Mouse (Mus musculus) lung, postnatal 4 days (tissue): Measurements from ENCODE around the gene Gtf3c5.

Experiments
- DNase-seq, 2 experiments: peaks; one replicate each; pipeline ENCODE4 v3.0.0; 2021

The Gtf3c5 gene

DNA sequence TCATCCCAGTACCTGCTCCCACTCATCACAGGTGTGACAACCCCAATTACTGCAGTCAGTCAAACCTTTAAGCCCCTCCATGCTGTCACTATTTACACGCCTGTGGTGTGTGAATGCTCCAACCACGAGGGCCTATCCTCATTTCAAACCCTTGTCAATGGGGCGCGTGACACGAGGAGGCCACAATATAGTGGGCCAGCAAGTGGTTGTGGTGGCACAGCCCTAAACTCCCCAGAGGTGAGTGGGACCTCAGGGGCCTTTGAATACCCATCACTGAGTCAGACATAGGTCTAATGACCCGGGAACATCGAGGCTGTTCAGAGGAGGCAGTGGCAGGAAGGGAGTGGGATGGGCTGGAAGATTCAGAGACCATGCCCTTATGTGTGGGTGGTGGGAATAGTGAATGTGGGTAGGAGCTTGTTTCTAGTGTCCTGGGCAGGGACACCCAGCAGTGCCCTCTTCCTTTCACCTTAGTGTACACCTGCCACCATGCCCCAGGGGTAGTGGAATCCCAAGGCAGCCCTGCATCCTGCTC is 49.6 kb downstream of the Gtf3c5 start:
- no peak for DNase-seq

DNA sequence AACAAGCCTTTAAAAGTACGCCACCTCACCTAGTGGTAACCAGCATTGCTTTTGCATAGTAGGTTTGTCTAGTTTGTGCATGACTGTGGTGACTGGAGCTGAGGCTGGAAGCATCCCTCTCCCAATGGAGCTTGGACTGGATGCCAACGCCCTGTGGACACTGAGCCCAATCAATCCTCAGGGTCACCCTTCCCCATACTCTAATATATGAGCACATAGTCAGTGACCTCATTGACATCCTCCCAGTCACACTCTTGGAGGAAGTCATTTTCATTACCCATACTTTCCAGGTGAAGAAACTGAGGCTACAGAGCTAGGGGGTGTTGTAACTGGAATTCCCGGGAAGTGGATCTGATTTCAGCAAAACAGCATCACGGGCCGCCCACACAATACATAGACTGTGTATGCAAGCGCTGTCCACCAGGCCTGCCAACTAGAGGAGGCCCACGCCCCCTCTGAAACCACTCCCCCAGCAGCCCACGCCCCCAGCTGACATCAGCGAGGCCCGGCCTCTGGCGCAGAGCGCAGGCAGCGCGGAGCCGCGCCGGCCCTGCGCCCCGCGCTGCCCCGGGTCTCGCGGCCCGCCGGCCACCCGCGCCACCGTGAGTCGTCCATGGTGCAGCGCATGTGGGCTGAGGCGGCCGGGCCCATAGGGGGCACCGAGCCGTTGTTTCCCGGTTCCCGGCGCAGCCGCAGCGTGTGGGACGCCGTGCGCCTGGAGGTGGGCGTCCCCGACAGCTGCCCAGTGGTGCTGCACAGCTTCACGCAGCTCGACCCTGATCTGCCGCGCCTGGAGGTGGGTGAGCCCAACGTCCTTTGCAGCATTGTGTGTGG is 50.4 kb downstream of the Gtf3c5 start:
- DNase-seq: peak; percentile 93 to 94

DNA sequence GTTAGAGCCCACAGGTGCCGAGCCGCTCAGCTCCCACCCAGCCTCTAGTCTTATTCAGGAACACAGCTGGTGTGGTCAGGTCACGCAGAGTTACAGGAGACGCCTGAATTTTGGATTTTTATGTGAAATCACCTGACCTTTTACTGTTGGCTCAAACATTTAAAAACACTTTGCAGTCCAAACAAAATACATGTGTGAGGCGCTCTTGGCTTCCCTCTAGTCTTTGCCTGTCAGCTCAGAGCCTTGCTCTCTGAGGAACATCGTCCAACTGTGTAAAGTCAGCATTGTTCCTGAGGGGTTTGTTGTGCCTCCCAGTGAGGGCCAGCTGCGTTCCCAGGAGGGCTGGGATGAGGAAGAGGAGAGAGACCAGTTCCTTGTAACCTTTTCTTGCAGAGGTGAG is 53.2 kb downstream of the Gtf3c5 start:
- no peak for DNase-seq

DNA sequence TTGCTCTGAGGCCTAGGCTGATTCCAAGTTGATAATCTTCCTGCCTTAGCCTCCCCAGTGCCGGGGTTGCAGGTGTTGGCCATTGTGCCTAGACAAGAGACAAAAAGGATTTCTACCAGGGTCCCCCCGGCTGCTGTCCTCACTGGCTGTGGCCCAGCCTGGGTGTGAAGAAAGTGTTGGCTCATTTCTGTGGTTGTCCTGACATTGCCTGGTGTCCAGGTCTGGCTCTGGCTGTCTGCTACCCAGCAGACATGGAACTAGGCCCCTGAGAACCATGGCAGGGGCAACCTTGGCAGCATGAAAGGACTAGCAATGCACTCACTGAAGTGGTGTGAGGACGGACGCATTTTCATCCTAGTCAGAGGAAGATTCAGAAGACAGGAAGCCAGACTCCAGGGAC is 53.7 kb downstream of the Gtf3c5 start:
- DNase-seq: no peak

DNA sequence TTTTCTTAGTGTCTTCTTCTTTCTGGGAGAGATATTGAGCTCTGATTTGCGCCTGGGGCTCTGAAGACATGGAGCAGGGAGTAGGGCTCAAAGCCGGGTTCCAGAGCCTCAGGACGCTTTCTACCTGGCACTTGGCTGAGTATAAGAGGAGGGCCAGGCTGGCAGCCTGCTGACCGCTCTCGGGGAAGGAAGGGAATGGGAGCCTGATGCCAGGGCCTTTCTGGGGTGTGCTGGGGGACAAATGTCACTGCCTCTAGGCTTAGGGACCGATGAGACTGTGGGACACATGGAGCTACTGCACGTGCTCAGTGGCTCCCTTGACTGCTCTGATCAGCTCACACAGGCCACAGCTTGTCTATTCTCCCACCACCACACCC is 55.2 kb downstream of the Gtf3c5 start:
- DNase-seq: no peak

DNA sequence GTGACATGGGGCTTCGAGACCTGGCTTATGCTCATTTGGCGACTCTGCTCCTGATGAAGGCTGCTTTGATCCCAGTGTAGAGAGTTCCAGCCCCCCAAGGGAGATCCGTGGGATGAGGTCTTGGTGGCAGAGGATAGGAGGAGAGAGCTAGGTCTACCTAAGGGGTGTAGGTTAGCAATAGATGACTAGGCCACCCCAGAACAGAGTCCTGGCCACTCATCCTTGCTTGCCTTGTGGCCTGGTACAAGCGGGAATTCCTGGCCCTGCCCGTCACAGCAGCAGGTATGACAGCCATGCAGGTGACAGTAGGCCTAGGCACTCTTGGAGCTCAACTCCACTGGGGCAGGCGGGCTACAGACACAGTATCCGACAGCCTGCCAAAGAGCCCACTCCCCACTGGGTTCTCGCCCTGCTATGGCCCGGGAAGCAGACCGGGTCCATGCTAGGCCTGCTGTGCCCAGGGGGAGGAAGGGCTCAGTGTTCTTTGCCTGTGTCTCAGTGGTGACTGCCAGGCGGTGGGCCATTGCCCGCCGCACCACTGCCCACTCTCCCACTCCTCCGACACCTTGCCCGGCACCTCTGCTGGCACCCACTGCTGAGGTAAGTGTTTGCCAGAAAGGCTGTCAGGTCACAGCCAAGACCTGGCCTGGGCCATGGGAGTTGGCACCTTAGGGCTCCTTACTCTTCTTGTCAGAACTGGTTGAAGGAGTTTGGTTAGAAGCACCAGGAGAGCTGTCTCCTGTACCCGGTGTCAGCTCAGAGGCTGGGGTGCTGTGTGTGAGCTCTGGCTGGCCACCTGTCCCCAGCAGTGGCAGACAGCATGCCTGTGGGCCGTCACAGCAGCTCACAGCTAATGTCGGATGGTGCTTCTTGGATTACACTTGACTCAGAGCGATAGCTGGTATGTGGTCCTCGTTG is 55.9 kb downstream of the Gtf3c5 start:
- no peak for DNase-seq

DNA sequence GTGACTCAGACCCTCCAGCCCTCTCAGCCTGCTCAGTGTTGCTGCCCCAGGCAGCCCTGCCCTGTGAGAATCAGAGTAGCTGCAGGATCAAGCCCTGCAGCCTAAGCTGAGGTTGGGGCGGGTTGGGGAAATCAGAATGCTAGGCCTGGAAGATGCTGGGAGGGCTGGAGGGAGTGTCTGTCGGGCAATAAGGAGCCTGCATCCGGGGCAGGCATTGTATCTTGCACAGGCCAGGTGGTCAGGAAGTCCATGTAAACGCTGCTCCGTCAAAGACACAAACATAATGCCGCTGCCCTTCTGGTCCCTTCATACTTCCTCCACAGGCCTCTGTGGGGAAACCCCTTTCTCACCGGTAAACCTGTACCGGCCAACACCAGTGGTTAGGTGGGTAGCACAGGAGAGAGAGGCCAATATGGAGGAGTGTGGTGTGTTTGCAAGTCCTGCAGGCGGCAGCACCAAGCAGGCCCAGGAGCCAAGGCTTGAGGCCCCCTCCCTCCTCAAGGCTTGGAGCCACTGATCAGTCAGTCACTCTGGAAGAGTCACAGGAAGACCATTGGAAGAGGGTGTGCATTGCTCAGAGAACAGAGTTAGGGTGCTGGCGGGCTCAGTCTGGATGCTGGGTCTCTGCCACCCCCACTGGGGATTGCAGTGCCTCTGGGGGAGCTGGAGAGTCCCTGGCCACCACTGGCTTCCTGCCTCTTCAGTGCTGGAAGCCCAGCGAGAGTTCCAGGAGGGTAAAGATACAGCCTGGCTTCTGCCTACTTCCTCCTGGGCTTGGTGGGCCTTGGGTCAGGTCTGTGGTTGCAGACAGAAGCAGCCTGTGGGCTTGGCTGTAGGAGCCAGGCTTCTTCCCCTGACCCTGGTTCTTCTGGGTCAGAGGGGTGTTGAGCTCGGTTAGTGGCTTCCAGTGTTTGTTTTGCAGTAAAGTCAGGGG is 57.3 kb downstream of the Gtf3c5 start:
- DNase-seq: peak in 1 of 2 experiments; percentile 47

DNA sequence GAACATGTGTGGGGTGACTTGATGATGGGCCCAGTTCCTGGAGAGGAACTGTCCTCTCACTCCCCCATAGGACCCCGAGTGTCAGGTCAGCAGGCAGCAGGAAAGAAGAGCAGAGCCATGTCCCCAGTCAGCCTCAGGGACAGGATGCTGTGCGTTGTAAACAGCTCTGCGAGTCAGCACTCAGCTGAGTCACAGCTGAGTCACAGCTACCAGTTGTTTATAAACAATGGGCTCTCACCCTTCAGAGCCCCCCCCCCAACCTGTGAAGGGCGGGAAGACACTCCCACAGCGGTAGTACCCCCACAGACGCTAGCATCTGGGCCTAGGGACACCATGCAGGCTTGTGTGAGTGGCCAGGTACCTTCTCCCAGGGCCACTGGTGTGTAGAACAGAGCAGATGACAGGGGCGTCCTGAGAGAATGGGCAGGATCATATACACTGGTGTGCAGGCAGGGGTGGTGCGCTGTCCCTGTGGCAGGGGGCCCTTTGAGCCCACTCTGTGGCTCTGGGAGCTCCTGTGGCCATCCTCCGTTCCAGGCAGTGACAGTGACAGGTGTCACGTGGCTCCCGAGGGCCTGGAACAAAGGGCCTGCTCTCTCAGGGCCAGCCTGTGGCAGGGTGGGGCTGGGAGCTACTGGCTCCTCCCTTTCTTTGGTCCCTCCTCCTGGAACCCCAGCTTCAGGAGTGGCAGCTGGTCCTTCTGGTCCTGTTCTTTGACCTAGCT is 58.2 kb downstream of the Gtf3c5 start:
- peak; percentile 76 to 82 for DNase-seq

DNA sequence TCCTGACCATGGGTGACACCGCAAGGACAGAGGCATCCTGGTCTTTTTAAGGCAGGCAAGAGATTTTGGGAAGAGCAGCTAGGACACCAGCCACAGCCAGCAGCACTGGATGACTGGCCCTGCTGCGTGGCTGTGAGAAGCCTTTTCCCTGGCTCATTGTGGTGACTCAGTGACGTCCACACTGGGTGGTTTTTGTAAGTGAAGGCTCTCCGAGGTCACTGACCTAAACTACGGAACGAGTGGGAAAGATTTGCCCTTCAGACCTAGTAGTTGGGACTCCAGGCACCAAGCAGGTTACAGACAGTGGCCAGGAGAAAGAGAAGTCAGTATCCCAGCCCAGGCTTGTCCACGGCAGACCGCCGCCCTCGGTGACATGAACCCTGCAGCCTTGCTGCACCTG is 59.1 kb downstream of the Gtf3c5 start:
- no peak for DNase-seq

DNA sequence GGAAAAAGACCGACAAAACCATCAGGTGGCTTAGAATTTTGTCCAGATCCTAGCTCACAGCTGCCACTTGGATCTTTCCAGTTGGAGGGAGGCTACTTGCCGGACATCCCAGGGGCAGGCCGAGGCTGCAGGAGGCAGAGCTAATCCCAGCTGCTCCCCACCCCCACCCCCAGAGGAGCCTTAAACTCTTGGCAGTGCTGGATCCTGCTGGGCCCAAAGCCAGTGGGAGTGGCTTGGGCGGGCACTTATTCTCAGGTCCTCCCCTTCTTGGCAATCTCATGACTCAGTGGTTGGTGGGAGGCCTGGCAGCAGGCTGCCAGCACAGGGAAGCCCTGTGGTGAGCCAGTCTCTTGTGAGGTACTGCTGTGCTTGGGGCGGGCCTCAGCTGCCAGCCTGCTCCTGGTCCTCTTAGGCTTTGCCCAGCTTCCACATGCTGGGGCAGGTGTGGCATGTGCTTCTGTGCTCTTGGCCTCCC is 59.9 kb downstream of the Gtf3c5 start:
- peak; percentile 92 to 93 for DNase-seq

DNA sequence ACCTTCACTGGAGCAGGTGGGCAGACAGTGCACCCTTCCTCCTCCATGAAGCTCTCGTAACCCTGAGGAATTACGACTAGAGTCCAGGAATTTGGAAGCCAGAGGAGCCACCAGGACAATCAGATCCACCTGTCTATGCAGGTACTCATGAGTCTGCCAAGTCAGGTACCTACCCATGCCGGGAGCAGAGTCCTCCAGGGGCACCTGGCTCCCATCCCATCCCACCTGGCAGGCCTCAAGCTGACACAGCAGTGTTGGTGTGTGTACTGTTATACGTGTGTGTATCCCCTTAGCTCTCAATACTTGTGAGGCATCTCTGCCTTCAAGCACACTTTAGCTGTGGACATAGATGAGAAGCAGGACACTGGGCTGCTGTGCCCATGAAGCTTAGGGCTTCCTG is 61.4 kb downstream of the Gtf3c5 start:
- no peak for DNase-seq

DNA sequence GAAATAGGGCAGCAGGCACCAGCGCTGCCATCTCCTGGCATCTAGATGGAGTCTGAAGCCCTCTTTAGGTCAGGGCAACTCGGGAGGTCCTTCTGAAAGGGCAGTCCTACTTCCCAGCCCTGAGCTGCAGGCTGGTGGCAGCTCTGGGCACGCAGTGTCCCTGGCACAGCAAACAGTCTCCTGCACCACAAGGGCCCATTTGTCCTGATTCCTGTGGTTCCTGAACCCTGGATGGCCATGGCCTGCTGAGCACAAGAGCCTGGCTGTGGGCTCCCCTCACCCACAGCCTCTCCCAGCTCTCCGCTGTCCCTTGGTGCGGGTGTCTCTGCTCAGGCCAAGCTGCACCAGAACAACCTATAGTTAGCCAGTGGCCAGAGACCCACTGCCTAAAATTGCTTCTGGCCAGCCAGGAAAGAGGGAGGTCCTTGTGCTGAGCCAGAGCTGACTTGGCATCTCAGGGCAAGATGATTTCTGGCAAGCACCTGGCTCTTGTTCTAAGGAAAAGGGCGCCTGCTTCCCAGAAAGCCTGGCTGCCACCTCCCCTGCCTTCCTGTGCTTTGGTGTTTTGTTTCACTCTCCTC is 61.9 kb downstream of the Gtf3c5 start:
- DNase-seq: no peak

DNA sequence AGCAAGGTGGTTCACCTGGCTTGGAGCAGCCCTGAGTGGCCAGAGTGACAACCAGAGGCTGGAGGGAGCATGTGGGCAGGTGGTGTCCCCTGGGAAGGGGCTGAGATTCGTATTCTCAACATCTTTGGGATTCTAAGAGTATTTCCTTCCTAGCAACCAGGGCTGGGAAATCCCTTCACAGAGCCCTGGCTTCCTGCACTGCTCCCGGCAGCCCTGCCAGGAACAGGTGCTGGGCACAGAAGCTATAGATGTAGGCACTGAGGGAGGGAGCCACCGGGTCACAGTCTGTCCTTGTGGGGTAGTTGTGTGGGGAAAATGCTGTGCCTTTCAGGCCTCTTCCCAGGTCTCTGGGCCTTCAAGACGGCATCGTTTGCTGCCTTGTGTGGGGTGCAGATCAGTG is 63.0 kb downstream of the Gtf3c5 start:
- no peak for DNase-seq

DNA sequence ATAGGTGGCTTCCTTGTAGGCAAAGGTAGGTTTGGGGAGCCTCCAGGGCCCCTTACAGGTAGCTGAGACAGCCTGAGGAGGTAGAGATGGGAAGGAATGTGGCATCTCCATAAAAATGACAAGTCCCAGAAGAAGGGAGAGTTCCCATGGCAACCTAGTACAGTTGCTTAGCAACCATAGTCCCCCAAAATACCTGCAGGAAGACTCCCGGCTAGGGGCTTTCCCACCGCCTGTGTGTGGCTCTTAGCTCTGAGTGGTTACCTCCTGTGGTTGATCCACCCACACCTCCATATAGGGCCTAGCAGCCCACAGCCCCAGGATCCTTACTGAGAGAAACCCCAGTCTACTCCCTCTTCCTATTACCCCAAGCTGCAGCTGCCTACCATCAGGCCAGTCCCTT is 65.3 kb downstream of the Gtf3c5 start:
- DNase-seq: peak in 1 of 2 experiments; percentile 20

DNA sequence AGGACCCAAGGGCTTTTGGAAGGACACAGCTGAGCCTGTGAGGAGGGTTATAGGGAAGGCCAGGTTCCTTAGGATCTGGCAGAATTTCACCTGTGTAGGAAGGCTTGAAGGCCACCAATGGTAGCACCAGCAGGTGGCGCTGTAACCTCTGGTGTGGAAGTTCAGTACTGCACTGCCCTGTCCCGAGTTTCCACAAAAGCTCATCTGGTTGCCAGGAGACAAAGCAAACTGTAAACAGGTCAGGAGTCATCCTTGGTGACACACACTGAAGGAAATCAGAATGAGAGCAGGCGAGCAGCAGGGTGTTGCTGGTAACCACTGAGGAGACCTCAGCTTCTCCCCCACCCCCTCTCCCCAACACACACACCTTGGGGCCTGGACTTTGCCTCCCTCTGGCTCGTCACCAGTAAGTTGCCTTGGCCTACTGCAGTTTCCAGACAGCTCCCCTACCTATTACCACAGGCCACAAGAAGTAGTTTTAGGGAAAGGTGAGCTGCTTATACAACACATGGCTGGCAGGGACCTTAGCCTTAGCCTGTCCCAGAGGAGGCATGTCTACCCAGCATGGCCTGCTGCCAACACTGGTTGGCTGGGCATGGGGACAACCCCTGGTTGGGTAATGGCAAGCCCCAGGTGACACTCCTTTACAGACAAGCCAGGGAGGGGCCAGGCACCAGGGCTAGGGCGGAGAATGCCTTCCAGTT is 66.2 kb downstream of the Gtf3c5 start:
- DNase-seq: peak; percentile 82 to 88
